Mouse (Mus musculus) C2C12 (cell line): ENCODE results near the gene Umad1.

Source experiments
- CEBPB ChIP-seq: IDR thresholded peaks from one replicate; pipeline ENCODE4 v1.6.1; 2011; ENCODE audit warnings: low read depth, mild to moderate bottlenecking, control low read depth, moderate library complexity
- CTCF ChIP-seq: IDR thresholded peaks from one replicate; pipeline ENCODE4 v1.5.1; 2011; ENCODE audit not compliant: control insufficient read depth, insufficient read depth, insufficient read length
- MAX ChIP-seq: IDR thresholded peaks from one replicate; pipeline ENCODE4 v1.6.1; 2011; ENCODE audit warnings: mild to moderate bottlenecking, control low read depth
- MYOD1 ChIP-seq: IDR thresholded peaks from one replicate; pipeline ENCODE4 v1.6.1; 2011; ENCODE audit warnings: low read depth; ENCODE audit not compliant: control insufficient read depth, insufficient read length
- MYOG ChIP-seq: IDR thresholded peaks from one replicate; pipeline ENCODE4 v1.6.1; 2011; ENCODE audit not compliant: control insufficient read depth, insufficient read length; ENCODE audit errors: extremely low read depth
- USF1 ChIP-seq: IDR thresholded peaks from one replicate; pipeline ENCODE4 v1.6.1; 2011; ENCODE audit warnings: low read depth, mild to moderate bottlenecking, control low read depth, moderate library complexity

- TF ChIP-seq CTCF (no peak), MAX (no peak), USF1 (no peak), MYOG (no peak), CEBPB (no peak), MYOD1 (no peak)
These were observed 236.2 kb downstream of the Umad1 start for GRCm38 (mm10) chr6:8495109-8495826.
